Mouse (Mus musculus): ENCODE data around the gene 2310079G19Rik.

- TF ChIP-seq CTCF (IDR thresholded peaks at IDR 0.05; ENCODE audit: low read depth, low read length) (no peak), GATA1 (IDR thresholded peaks at IDR 0.05; ENCODE audit: borderline replicate concordance, low read length) (no peak), POLR2AphosphoS5 (IDR thresholded peaks at IDR 0.05; ENCODE audit: insufficient replicate concordance, low read depth, low read length) (no peak)
These were observed 27.8 kb downstream of the 2310079G19Rik start for GRCm38 (mm10) chr16:88599504-88600237.

All from G1E (cell line).